Mouse (Mus musculus) CD8-positive naive resting alpha-beta T cell, adult 2 months (primary cell): ENCODE data around the gene Fxn.

Source experiments
- DNase-seq, 2 experiments: peaks; one replicate each; pipeline ENCODE4 v3.0.0; 2022; ENCODE audit warnings: low read depth in 2 of 2, low spot score in 2 of 2

Fxn gene

DNA sequence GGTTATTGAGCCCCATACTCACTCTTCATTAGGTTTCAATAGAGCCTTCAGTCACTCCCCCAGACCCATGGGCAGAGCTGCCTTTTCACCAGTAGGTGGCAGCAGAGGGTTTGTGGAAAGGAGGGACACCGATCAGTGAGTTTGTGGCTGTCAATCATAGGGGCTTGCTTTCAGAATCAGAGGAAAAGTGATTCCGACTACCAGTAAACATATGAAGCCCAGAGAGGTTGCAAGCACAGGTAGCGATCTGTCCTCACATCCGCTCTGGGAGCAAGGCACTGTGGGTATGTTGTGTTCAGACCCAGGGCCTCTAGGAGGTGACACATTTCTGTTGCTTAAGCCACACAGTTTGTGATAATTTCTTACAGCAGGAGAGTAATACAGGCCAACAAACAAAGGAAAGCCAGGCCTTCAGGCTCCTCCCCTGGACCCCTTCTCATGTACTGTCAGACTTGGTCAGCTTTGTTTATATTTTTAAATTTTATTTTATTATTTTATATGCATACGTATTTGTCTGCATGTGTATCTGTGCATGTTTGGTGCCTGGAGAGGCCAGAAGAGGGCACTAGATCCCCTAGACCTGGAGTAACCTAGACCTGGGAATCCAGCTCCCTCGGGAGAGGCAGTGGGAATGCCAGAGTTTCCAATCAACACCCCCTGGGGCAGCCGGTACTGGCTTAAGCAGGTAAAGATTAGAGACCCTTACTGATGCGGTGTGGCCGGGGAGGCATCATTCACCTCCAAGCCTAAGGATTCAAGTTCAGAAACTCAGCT, 20.8 kb upstream of the Fxn start:
- peak; percentile 54 to 68 for DNase-seq

DNA sequence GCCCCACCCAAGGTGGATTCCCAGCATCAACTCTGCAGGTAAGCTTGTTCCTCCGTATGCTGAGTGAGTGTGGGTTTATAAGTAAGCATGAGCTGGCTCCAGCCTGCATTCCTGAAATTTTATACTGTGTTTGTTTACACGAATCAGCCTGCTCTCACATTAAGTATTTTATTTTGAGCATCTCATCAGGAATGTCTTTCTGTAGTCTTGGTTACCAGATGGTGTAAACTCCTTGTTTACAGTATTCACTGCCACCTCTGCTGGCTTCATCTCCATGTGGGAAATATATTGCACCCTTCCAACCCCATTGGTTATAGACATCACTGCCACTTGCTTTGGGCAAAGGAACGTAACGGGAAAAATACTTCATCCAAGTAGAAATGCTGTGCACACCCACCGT, 13.1 kb upstream of the Fxn start:
- DNase-seq, result no peak

- peak; percentile 47 to 59 for DNase-seq
Measured at GRCm38 (mm10) chr19:24284187-24284586, 3.8 kb upstream of the Fxn start.

DNA sequence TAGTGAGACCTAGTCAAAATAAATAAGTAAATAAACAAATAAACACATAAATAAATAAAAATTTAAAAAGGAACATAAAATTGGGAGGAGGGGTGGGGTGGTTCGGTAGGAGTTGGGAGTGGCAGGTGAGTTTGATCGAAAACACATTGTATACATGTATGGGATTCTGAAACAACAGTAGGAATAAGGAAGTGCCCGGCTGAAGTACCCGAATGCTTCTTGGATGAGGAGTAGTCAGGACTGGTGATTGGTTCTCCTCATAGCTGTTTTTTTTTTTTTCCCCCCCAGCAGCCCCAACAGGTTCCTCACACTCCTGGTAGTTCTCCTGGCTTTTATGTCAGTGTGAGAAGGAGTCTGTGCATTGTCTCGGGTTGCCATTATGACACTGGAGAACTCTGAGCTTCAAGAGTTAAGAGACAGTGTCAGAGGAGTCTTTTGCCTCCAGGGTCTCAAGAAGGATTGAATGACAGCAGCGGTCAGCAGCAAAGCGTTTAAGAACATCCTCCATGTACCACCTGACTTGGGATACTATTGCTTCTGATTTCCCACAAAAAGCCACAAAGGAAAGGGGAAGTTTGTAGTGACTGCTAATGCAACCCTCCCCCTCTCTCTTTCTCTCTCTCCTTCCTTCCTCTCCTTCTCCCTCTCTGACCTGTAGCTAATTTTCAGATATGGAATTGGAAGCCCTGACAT, 1.0 kb upstream of the Fxn start:
- no peak for DNase-seq

DNA sequence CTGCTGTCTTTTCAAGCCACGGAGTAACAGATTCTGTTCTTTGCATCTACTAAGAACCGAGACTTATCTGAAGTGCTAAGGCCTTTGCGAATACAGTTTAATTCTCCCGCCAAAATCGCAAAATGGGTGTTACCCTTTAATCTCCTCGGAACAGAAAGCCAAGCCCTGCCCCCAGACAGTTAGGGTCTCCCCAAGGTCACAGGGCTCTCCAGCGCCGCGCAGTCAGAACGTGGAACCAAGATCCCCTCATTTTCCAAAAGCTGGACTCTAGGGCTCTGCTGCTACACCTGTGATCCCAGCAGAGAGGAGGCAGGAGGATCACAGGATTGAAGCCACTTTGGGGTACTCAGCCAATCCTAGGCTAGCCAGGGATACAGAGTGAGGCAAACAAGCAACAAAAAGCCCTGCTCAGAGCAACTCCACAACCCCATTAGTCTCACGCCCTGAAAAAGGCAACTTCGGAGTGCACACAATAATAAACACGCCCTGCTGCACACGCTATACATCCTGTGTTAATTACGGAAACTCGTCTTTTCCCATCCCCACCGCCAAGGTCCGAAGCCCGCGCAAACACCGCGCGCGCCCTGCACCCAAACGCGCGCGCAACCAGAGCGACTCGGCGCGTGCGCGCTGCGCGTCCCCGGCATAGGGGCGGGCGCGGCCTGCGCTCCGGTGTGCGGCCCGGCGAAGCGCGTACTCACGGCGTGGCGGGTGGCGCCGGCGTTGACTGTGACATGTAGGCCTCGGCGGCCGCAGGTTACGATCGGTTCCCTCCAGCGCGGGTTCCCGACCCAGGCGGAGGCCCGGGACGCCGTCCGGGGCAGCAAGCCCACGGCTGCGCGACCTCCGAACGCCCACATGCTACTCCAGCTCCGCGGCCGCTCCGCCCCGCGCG, 452 bp downstream of the Fxn start:
- DNase-seq, result peak; percentile 65

GRCm38 (mm10) chr19:24278859-24279258, 1.5 kb downstream of the Fxn start:
- no peak for DNase-seq

DNA sequence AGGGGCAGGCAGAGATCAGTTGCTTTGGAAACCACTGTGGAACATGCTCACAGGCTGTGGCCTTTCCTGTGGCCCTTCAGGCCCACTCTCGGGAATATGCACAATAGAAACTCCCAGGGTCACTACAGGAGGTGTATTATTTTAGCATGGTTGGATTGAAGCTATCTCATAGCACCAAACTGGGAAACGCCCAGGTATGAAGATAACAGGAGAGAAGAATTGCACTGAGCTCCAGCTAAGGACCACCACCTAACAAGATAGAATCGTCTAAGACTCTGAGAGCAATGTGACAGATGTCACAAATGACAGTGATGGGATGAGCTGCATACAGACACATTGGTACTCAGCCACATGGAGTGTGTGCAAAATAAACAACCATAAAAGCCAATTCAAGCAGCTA, 6.1 kb downstream of the Fxn start:
- DNase-seq, result no peak

GRCm38 (mm10) chr19:24271746-24272426, 8.5 kb downstream of the Fxn start:
- DNase-seq, result peak; percentile 20 to 48

DNA sequence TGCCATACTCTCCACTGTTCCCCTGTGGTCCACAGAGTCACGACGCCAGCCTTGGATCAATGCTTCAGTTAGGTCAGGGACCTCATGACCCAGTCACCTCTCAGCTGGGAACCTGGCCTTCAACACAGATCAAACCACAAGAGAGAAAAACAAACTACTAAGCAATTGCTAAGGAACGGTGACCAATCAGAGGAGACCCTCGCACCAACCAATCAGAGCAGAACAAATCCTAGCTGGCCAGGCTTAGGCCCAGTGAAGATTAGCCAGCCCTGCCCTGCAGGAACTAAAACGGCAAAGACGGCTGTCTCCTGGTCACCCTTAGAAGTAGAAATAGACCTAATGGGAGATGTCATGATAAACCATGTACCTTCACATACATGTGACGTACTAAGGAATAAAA, 9.1 kb downstream of the Fxn start:
- no peak for DNase-seq

DNA sequence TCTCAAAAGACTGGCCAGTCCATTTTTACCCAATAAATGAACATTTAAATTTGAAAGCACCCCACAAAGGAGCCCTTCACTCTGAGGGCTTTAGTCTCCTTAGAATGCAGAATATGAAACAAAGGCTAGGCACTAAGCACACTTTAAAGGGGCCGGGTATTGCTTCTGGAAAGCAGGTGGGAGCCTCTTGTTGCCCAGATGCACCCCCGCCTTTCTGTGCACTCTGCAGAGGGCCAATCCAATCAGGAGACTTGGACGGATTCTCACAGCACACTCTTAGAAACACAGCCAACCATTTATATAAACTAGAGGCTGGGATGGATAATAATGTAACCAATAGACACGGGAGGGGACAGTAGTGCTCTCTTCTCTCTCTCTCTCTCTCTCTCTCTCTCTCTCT, 11.9 kb downstream of the Fxn start:
- DNase-seq, result no peak

- DNase-seq, result no peak
Measured at GRCm38 (mm10) chr19:24266046-24266830, 14.2 kb downstream of the Fxn start.

DNA sequence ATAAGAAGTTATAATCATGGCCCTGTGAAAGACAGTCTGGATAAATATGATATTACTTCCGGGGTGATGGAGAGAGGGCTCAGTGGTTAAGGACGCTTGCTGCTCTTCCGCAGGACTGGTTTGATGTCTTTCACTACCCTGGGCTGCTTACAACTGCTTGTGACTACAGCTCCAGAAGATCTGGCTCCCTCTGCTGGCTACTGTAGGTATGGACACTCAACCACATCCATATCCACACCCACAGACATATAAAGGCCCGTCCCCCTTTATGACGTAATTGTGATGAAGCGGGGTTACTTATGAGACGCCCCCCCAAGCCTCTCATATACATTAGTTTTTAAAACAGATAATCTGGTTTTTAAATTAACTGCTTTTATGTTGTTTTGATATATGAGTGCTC, 15.4 kb downstream of the Fxn start:
- DNase-seq, result peak; percentile 52 to 73

- no peak for DNase-seq
Measured at GRCm38 (mm10) chr19:24262736-24263135, 17.7 kb downstream of the Fxn start.

DNA sequence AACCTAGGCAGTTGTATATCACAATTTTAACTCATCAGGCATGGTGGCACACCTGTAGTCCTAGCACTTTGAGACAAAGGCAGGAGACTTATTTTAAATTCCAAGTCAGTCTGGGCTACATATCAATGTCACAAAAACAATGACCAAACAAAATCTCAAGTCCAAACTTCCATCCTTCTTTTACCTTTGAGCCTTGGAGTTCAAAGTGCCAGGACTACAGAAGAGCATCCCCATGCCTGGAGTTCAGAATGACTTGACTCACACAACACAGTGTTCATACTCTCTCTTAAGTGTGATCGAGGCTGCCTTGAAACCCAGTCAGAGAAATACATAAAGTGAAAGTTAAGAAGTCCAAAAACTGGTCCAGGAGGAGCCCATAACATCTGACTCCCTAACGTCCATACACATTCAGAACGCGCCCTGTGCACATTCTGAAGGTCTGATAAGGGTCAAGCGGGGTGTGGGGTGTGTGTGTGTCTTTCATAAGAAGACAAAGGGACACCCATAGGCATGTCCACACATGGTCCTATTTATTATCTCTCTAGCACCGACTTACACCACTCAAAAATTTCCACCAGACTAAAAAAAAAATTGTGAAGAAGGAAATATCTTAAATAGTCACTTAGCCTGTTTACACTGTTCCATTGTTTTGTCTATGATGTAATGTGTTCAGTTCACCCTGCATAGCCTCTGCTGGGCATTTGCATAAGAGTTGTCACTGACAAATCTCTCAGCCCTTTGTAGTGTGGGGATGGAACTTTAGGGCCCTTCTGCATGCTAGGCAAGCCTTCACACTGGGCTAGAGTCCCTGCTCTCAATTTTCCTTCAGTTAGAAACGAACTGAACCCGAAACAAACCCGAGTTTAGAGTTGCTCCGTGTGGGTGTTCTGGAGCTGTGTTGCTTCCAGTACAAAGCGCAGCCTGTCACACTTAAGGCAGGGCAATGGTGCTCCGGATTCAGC, 20.7 kb downstream of the Fxn start:
- no peak for DNase-seq

GRCm38 (mm10) chr19:24258368-24258767, 22.0 kb downstream of the Fxn start:
- no peak for DNase-seq

- no peak for DNase-seq
Measured at GRCm38 (mm10) chr19:24257962-24258361, 22.4 kb downstream of the Fxn start.

- DNase-seq, result no peak
Measured at GRCm38 (mm10) chr19:24253657-24254260, 26.6 kb downstream of the Fxn start.

DNA sequence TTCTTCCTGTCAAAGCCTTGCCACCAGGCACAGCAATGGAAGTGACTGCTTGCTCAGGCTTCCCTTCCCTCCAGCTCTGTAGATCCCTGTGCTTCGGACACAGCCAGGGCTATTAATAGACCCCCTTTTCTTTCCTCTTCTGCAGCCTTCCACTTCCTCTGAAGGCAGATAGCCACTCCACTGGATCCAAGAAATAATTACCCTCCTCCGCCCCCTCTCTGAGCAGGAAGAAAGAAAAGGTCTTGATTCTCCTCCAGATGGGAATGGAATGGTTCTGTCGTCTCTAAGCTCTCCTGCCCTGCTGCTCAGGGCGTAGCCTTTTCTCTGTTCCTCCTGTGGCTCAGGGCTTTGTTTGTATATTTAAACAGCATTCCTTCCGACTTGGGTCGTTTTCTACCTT, 28.5 kb downstream of the Fxn start:
- DNase-seq, result no peak

DNA sequence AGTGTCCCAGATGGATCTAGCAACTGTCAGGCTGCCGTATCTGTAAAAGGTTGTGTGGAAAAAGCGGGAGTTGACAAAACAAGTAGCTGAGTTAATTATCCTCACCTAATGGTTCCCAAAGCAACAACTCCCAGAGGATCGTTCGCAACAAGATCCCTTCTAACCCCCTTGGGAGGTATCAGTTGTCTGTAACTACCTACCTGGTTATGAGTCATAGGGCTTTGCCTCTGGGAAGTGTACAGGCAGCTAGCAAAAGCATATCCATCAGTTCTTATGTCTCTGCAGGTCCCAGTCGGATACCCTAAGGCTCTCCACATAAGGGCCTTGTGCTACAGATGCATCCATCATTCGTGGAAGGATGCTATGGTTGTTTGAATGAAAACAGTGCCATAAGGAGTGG, 37.1 kb downstream of the Fxn start:
- DNase-seq, result no peak
